Mouse (Mus musculus) hematopoietic stem cell, adult 5-6 weeks (primary cell): ENCODE measurements at regions not wholly inside any gene's neighbourhood (a gene's known extent, or its start where the extent isn't known, plus 50 kb on each side); places are given as distances from the start of the nearest gene placed in this dataset.

Experiments used
- ATAC-seq, 2 experiments: fragments of 125-278 bp in 1 of 2; replicated peaks in 1 of 2; 2 replicates each; pipeline ENCODE4 v1.8.0; 2016 to 2017; ENCODE audit warnings: inconsistent platforms in 2 of 2, mild to moderate bottlenecking in 2 of 2, moderate number of reproducible peaks in 2 of 2, low read depth in 1 of 2, moderate TSS enrichment in 1 of 2; ENCODE audit not compliant: low FRiP score in 2 of 2, poor library complexity in 2 of 2, severe bottlenecking in 2 of 2, insufficient read depth in 1 of 2, low TSS enrichment in 1 of 2

DNA sequence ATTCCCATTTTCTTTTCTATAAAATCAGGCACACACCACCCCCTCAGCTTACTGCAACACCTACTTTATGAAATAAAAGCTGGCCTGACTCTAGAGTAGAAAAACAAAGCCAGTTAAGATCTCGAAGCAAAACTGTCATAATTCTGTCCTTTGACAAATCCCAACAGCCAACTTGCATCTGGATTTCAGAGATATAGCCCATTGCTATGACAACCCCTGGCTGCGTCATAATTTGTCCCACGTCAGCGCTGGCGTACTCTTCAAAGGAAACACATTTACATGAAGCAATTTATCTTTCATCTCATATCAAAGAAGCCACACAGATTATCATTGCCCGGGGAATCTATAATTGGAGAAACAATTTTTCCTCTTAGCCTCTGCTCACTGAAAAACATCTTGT, 126.4 kb downstream of the Gm9817 start:
- ATAC-seq: no peak

DNA sequence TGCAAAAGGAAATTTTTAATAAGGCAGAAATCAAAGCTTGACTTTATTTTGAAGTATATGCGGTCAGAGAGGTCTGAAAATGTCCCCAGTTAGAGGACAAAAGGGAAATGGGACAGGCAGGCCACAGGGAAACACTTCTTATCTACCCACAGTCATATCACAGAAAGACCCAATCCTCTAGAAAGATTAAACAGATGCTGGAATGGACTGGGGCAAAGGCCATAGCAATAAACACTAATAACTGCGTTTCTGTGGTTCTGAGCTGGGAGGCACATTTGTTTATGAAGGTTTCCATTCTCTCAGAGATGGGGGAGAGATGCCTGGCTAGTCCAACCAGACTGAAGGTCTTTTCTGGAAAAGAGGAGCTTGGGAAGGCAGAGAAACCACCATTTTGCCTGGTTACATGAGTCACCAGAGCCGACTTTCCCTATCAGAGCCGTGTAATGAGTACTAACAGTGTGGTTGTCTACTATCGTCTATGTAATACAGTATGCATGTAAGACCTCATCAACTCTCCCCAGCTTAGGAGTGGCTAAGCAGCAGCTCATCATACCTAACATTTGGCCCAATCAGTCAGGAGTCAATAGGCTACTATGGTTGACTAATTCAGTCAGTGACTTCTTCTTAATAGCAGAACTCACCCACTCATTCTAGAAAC, 130.2 kb downstream of the Gm9817 start:
- ATAC-seq: no peak

DNA sequence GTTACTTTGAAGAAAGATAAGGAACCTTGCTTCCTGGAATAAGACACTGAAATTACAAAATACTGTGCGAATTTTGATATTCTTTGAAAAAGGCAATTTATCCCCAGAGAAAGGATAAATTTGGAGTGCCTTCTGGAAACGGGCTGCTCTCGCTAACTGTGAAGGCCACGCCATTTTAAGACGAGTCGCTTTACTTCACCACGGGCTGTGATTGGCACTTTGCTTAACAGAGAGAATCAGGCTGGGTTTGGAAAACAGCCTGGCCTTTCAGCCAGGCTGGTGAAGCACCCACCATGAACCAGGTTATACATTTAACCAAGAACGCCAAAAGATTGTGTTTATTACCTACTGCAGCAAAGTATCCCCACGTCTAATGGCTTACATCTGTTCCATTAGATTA, 132.7 kb downstream of the Gm9817 start:
- no peak for ATAC-seq

DNA sequence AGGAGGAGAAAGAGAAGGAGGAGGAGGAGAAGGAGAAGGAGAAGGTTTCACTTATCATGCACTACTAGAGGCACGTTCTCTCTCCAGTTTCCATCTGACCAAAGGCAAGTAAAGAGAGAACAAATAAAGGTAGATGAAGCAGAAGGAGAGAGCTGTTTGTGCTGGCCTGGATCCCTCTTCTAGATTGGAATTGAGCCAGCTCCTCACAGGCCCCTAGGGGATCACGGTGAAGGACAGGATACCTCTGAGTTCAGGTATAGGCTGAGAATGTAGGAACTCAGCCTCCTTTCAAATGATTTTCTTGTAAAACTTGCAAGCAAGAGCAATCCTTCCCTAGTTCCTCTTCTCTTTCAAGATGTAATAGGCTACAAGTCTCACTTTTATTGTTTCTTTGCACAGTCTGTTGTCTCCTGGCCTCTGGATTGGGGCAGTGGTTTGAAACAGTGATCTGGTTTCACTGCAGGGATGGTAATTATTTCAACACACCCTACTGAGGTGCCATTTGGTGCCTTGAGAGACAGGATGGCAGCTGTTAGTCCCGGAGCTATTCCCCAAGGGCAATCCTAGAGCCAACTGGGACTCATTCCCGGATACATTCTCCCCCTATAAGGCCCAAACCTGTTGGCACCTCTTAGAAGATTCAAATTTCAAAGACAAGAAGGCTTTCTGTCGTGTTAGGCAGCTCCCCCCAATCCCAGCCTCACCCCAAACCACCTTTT, 134.8 kb downstream of the Gm9817 start:
- ATAC-seq: no peak

- ATAC-seq: no peak
Measured at GRCm38 (mm10) chr13:45218251-45218650, 139.8 kb downstream of the Gm9817 start.

DNA sequence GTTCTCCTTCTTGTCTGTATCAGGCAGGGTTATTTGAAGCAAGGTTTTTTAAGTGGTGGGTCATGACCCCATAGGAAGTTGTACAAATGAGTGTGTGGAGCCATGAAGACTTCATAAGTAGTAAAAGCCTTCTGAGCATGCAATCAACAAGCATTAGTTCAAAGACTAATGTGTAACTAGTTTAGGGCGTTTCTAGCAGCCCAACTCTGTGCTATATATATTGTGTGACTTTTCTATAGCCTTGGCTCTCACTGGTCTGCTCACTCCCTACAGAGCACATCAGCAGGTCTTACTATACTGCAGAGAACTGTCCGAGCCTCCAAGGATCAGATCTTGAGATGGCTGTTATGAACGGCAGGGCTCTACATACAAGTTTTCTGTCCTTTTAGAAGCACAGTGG, 141.2 kb downstream of the Gm9817 start:
- no peak for ATAC-seq

- ATAC-seq: no peak
Measured at GRCm38 (mm10) chr13:45230804-45231203, 152.3 kb downstream of the Gm9817 start.

DNA sequence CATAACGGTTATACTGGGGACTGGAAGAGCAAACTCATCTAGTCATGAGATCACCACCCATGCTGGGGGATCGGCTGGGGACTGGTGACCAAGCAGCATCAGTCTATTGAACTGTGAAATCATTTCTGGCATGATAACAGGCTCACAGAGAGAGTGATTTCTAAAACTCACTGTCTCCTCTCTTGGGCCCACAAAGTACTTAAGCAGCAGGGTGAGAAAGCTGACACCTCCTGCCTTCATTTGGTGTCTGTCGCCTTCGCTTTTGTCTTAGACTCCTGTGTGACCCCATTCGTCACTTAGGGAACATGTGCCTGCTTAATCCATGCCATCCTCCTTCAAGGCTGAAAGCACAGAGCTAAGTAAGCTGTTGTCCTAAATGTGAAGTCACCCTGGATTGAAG, 154.3 kb upstream of the Mylip start:
- no peak for ATAC-seq

- ATAC-seq: no peak
Measured at GRCm38 (mm10) chr13:45238258-45238657, 151.3 kb upstream of the Mylip start.

DNA sequence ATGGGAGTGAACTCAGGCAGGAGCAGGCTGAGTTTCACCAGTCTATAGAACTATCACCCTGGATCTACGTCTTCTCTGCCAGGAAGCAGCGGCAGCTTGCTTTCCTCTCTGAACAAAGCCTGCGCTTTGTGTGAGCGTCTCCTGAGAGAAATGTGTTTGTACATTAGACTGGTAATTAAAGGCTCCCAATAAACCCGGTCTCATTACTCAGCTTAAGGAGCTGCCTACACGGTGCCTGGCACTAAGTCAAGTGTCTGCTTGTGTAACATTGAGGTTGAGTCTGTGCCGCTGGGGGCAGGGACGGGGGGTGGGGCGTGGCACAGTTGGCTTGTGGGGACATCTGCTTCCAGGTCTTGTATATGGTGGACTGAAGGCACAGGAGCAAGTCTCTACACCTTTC, 150.4 kb upstream of the Mylip start:
- no peak for ATAC-seq

- ATAC-seq: no peak
Measured at GRCm38 (mm10) chr13:45240009-45240653, 149.4 kb upstream of the Mylip start.

DNA sequence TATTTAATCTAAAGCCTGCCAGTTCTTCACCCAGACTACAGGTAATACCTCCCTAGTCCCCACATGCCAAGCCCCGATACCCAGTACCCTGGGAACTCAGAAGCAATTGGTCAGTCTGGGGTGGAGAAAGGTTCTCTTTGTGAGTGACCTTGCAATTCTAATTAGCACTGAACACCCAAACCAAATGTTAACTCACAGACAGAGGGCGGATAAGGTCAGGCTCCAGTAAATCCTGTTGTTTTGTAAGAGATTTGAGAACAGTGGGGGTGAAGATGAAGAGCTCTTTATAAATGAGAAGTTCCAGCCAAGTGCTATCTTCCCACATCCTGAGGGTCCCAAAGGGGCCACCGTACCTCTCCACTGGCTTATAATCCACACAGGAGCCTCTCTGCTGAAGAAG, 147.3 kb upstream of the Mylip start:
- ATAC-seq: no peak

DNA sequence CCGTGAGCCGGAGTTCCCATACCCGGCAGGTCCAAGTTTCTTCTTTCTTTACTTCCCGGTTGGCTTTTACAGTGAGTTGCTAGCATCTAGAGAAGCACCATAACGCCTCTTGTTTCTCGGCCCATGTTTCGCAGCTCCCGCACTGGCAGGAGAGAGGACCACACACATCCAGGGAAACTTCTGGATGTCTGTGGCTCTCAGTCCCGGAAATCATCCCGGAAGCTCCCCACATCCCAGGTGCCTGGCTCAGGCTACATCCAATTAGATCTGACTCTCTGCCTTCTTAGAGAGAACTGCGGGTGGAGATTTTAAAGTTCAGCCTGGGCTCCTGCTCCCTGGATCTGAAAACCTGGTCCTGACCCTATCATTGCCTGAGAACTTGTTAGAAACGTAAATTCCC, 146.8 kb upstream of the Mylip start:
- no peak for ATAC-seq

DNA sequence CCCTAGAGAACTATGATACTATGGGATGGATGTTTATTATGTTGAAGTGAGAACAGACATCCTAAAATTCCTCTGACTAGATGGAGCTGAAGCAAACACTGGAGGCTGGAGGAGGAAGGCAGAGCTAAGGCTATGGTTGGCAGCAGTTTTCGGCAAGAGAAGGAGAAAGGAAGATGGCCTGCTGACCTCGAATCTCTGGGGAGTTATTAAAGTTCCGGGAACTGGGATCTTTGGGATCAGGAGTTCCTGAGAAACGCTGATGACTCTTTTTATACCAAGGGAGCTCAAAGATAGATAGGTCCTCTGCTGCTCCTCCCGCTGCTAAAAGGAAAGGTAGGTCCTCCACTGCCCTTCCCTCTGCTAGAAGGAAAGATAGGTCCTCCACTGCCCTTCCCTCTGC, 143.9 kb upstream of the Mylip start:
- no peak for ATAC-seq

DNA sequence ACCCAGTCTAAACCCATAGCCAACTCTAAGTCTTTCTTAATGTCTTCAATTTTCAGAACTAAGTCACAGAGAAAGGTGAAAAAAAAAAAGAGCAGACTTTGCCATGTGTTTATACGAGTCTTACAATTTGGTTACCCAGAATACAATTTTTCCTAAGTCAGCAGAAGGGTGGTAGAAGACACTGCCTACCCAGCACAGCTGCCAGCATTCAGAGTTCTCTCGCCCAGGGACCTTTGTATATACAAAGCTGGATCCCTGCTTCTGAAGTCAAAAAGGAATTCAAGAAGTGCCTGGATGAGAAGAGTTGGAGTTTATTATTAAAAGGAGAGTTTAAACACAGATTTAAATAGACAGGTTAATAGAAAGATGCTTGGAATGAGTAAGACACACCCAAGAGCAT, 143.2 kb upstream of the Mylip start:
- ATAC-seq: no peak

GRCm38 (mm10) chr13:45250028-45250427, 139.5 kb upstream of the Mylip start:
- no peak for ATAC-seq

DNA sequence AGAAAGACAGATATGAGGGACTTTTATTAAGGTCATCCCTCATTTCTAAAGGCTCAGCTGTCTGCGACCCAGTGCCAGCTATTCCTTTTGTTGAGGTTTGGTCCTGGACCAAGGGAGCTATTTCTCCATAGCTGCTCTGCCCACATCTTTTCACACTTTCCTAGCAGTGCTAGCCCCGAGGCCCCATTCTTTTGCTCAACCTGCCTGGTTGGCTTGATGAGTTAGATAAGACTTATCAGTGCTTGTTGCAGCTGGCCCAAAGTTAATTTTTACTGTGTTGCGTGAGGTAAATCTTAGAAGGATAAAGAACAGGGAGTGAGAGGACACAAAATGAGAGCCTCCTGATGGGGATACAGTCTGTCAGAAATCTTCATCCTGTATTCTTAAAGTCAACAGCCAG, 138.5 kb upstream of the Mylip start:
- no peak for ATAC-seq

DNA sequence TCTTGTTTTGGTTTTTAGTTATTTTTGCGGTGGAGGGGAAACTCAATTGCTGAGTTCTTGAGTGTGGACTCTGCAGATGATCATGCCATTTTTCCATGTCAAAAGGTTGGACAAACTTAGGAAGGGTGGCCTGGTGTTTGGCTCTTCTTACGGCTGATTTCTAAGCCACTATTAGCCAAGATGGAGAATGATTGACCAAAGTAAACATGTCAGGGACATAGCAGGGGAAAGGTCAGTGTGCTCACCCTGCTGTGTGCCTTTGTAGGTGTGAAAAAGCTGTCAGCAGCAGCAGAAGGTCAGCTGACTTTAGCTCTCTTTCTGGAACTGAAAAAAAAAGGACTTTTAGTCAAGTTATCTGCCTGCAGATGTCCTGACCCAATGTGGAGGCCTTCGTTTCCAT, 137.4 kb upstream of the Mylip start:
- no peak for ATAC-seq

- no peak for ATAC-seq
Measured at GRCm38 (mm10) chr13:45253221-45253620, 136.3 kb upstream of the Mylip start.
